Mouse (Mus musculus): ENCODE measurements at regions not wholly inside any gene's neighbourhood (a gene's known extent, or its start where the extent isn't known, plus 50 kb on each side); places are given as distances from the start of the nearest gene placed in this dataset.

DNA sequence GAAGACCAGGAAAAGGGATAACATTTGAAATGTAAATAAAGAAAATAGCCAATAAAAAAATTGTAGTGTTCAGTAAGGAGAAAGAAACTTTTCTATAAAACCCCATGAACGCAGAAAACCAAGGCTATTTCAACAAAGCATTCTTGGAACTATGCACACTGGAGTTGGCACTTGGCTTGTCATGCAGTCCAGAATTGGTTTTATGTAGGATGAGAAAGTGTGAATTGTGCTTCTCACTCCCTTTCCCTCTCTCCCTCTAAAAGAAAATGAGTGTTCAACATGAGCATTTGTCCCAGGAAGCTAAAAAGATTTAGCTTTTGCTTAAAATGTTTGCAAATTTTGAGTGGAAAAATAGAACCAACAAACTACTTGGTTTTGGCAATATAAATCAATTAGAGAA, 841.6 kb upstream of the Adam24 start:
- DNase-seq, result no peak
- 79% methylated on average over 1 of the region's 1 CpGs for WGBS

GRCm38 (mm10) chr8:39846854-39847253, 828.0 kb upstream of the Adam24 start:
- no peak for TF ChIP-seq POLR2A (IDR thresholded peaks at IDR 0.05; ENCODE audit: low read depth, low read length)
- no peak for TF ChIP-seq CTCF (conservative IDR thresholded peaks at IDR 0.05; ENCODE audit: insufficient read depth, insufficient read length, low read depth, low read length)
- Histone ChIP-seq H3K27me3 (replicated peaks; ENCODE audit: control insufficient read depth, insufficient read depth, low read length) (no peaks in the 10 kb centered on the region), H3K36me3 (ENCODE audit: control insufficient read depth, insufficient read depth, low read length) (no peaks in the 10 kb centered on the region), H3K4me1 (ENCODE audit: control insufficient read depth, insufficient read depth, low read length) (no peaks in the 10 kb centered on the region), H3K27ac (ENCODE audit: insufficient read depth, low read depth, low read length) (no peak overlapping the region), H3K4me3 (ENCODE audit: insufficient read depth, low read depth, low read length) (no peak overlapping the region)
- WGBS, result 77% methylated on average over 2 of the region's 2 CpGs
- DNase-seq, result no peak

More for the DNA sequence above, 841.6 kb upstream of the Adam24 start:
- no peak for TF ChIP-seq POLR2A (IDR thresholded peaks at IDR 0.05; ENCODE audit: low read depth, low read length)
- TF ChIP-seq CTCF (conservative IDR thresholded peaks at IDR 0.05; ENCODE audit: insufficient read depth, insufficient read length, low read depth, low read length), result no peak
- Histone ChIP-seq H3K27ac (ENCODE audit: insufficient read depth, low read depth, low read length) (no peak overlapping the region), H3K4me1 (ENCODE audit: control insufficient read depth, insufficient read depth, low read length) (no peaks in the 10 kb centered on the region), H3K36me3 (ENCODE audit: control insufficient read depth, insufficient read depth, low read length) (no peaks in the 10 kb centered on the region), H3K27me3 (replicated peaks; ENCODE audit: control insufficient read depth, insufficient read depth, low read length) (no peaks in the 10 kb centered on the region), H3K4me3 (ENCODE audit: insufficient read depth, low read depth, low read length) (no peak overlapping the region)

DNA sequence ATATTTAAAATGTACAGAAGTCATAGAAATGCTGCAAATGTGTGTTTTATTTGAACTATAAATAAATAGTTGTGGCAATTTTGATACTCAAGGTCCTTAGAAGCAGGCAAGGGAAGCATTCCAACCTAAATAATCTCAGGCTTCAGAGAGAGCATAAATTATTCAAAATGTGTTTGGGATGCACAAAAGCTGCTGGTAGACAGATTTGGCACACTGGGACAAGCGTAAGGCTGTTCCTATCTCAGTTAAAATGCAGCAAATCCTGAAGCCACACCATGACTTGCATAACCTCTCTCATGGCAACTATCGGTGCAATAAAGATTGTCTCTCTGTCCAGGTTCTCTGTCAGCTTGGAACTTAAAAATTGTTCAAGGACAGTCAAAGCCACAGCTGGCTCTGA, 812.3 kb upstream of the Adam24 start:
- Histone ChIP-seq H3K4me1 (ENCODE audit: control insufficient read depth, insufficient read depth, low read length) (no peaks in the 10 kb centered on the region), H3K27ac (ENCODE audit: insufficient read depth, low read depth, low read length) (no peak overlapping the region), H3K36me3 (ENCODE audit: control insufficient read depth, insufficient read depth, low read length) (no peaks in the 10 kb centered on the region), H3K4me3 (ENCODE audit: insufficient read depth, low read depth, low read length) (no peak overlapping the region), H3K27me3 (replicated peaks; ENCODE audit: control insufficient read depth, insufficient read depth, low read length) (no peaks in the 10 kb centered on the region)
- 66% methylated on average over 2 of the region's 2 CpGs for WGBS
- DNase-seq, result no peak
- TF ChIP-seq CTCF (conservative IDR thresholded peaks at IDR 0.05; ENCODE audit: insufficient read depth, insufficient read length, low read depth, low read length) (no peak), POLR2A (IDR thresholded peaks at IDR 0.05; ENCODE audit: low read depth, low read length) (no peak)

DNA sequence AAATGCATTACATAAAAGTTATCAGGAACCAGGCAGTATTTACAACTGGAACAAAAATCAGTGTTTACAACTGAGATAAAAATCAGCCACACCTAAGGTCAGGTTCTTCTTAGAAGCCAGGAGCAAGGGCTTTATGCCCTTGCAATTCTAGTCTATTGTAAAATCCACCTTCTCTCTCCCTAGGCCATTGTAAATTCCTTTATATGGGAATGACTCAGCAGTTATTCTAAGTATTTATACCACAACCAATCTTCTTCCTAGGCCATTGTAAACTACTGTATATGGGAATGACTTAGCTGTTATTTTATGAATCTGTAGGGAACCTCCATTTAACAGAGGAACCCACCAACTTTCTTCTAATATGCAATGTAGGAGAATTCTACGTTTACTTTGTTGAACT, 772.6 kb upstream of the Adam24 start:
- Histone ChIP-seq H3K4me1 (ENCODE audit: control insufficient read depth, insufficient read depth, low read length) (no peaks in the 10 kb centered on the region), H3K36me3 (ENCODE audit: control insufficient read depth, insufficient read depth, low read length) (no peaks in the 10 kb centered on the region), H3K27me3 (replicated peaks; ENCODE audit: control insufficient read depth, insufficient read depth, low read length) (no peaks in the 10 kb centered on the region), H3K27ac (ENCODE audit: insufficient read depth, low read depth, low read length) (no peak overlapping the region), H3K4me3 (ENCODE audit: insufficient read depth, low read depth, low read length) (no peak overlapping the region)
- 77% methylated on average over 1 of the region's 1 CpGs for WGBS
- no peak for DNase-seq
- TF ChIP-seq CTCF (conservative IDR thresholded peaks at IDR 0.05; ENCODE audit: insufficient read depth, insufficient read length, low read depth, low read length) (no peak), POLR2A (IDR thresholded peaks at IDR 0.05; ENCODE audit: low read depth, low read length) (no peak)

DNA sequence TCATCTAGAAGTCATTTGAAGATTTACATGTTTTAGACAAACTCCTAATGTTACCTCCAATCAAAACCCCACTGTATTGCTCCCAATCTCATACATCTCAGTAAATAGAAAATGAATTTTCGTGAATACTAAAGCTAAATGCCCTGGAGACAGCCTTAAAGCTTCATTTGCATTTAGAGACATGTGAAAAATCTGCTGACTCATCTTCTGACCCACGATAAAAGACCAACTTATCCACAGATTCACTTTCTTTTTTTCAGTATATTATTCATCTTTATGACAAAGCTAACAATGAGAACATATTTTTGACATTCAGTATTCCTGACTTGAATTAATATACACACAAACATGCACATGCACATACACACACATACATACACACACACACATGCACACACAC, 762.0 kb upstream of the Adam24 start:
- TF ChIP-seq POLR2A (IDR thresholded peaks at IDR 0.05; ENCODE audit: low read depth, low read length) (no peak), CTCF (conservative IDR thresholded peaks at IDR 0.05; ENCODE audit: insufficient read depth, insufficient read length, low read depth, low read length) (no peak)
- Histone ChIP-seq H3K4me1 (ENCODE audit: control insufficient read depth, insufficient read depth, low read length) (no peaks in the 10 kb centered on the region), H3K27me3 (replicated peaks; ENCODE audit: control insufficient read depth, insufficient read depth, low read length) (no peaks in the 10 kb centered on the region), H3K4me3 (ENCODE audit: insufficient read depth, low read depth, low read length) (no peak overlapping the region), H3K27ac (ENCODE audit: insufficient read depth, low read depth, low read length) (no peak overlapping the region), H3K36me3 (ENCODE audit: control insufficient read depth, insufficient read depth, low read length) (no peaks in the 10 kb centered on the region)
- WGBS, result 50% methylated on average over 2 of the region's 2 CpGs
- no peak for DNase-seq

DNA sequence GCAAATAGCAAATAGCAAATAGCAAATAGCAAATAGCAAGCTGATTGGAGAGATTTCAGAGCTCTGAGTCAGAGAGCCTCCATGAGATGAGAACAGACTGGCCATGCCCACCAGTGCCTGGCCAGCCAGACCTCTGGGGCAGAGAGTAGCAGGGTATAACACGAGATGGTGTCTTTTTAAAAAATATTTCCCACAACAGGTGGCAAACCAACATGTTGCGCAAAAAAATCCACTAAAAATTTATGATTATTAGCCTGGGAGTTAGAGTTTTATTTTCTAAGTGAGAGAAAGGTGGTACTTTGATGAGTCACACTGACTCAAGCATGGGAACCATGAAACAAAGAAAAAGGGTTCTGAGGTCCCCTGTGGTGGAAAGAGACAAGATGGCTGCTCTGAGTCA, 753.5 kb upstream of the Adam24 start:
- Histone ChIP-seq H3K27me3 (replicated peaks; ENCODE audit: control insufficient read depth, insufficient read depth, low read length) (no peaks in the 10 kb centered on the region), H3K4me3 (ENCODE audit: insufficient read depth, low read depth, low read length) (no peak overlapping the region), H3K36me3 (ENCODE audit: control insufficient read depth, insufficient read depth, low read length) (no peaks in the 10 kb centered on the region), H3K4me1 (ENCODE audit: control insufficient read depth, insufficient read depth, low read length) (no peaks in the 10 kb centered on the region), H3K27ac (ENCODE audit: insufficient read depth, low read depth, low read length) (no peak overlapping the region)
- TF ChIP-seq CTCF (conservative IDR thresholded peaks at IDR 0.05; ENCODE audit: insufficient read depth, insufficient read length, low read depth, low read length), result no peak
- no peak for TF ChIP-seq POLR2A (IDR thresholded peaks at IDR 0.05; ENCODE audit: low read depth, low read length)
- DNase-seq, result no peak
- WGBS, result 76% methylated on average over 2 of the region's 2 CpGs

- no peaks in the 10 kb centered on the region for H3K4me1 ChIP-seq (ENCODE audit: control insufficient read depth, insufficient read depth, low read length)
- WGBS, result 37% methylated on average over 2 of the region's 2 CpGs
- DNase-seq, result no peak
- no peaks in the 10 kb centered on the region for H3K27me3 ChIP-seq (replicated peaks; ENCODE audit: control insufficient read depth, insufficient read depth, low read length)
- H3K27ac ChIP-seq (ENCODE audit: insufficient read depth, low read depth, low read length), result no peak overlapping the region
- H3K36me3 ChIP-seq (ENCODE audit: control insufficient read depth, insufficient read depth, low read length), result no peaks in the 10 kb centered on the region
- no peak for TF ChIP-seq CTCF (conservative IDR thresholded peaks at IDR 0.05; ENCODE audit: insufficient read depth, insufficient read length, low read depth, low read length)
- TF ChIP-seq POLR2A (IDR thresholded peaks at IDR 0.05; ENCODE audit: low read depth, low read length), result no peak
- H3K4me3 ChIP-seq (ENCODE audit: insufficient read depth, low read depth, low read length), result no peak overlapping the region
Observed at GRCm38 (mm10) chr8:39923741-39924140, 751.1 kb upstream of the Adam24 start.
